Mouse (Mus musculus) ES-E14 (cell line): Measurements from ENCODE around the gene Napa. TPM values are rescaled to one million over a fixed set of nuclear protein-coding genes. Genes with fewer than 3 reads are reported as not detected.
A peak's percentile ranks its signal among the peaks of the same experiment; 100 is the strongest.

Experiments
- DNase-seq: peaks from one replicate; pipeline ENCODE4 v3.0.0-alpha.2; 2013; ENCODE audit warnings: low read depth, low spot score
- H3K27ac ChIP-seq: 2 replicates; pipeline ENCODE4 v1.5.1; 2012; ENCODE audit warnings: low read depth, mild to moderate bottlenecking, low read length, moderate library complexity, mixed read lengths; ENCODE audit not compliant: poor library complexity, insufficient read depth, severe bottlenecking
- H3K36me3 ChIP-seq: 2 replicates; pipeline ENCODE4 v1.6.1; 2012; ENCODE audit warnings: mild to moderate bottlenecking, low read length, moderate library complexity, mixed read lengths; ENCODE audit not compliant: control insufficient read depth, poor library complexity, insufficient read depth, severe bottlenecking
- H3K4me1 ChIP-seq, 2 experiments: fragments of 150-350 bp in 1 of 2; sonication (generic) in 1 of 2; 2 replicates each; pipeline ENCODE4 v1.6.1; 2012; ENCODE audit warnings: low read length in 2 of 2, mild to moderate bottlenecking in 1 of 2, mixed read lengths in 1 of 2; ENCODE audit not compliant: control insufficient read depth in 2 of 2, insufficient read depth in 2 of 2, poor library complexity in 1 of 2
- H3K4me3 ChIP-seq, 2 experiments: fragments of 150-350 bp in 1 of 2; sonication (generic) in 1 of 2; 2 replicates each; pipeline ENCODE4 v1.5.1; 2012; ENCODE audit warnings: low read length in 2 of 2, low read depth in 1 of 2, mild to moderate bottlenecking in 1 of 2, mixed read lengths in 1 of 2; ENCODE audit not compliant: insufficient read depth in 1 of 2, poor library complexity in 1 of 2, severe bottlenecking in 1 of 2
- H3K9ac ChIP-seq: 2 replicates; pipeline ENCODE4 v1.6.1; 2012; ENCODE audit warnings: low read depth, mild to moderate bottlenecking, low read length, mixed read lengths; ENCODE audit not compliant: poor library complexity, insufficient read depth, severe bottlenecking
- H3K9me3 ChIP-seq: fragments of 150-350 bp; sonication (generic); 2 replicates; pipeline ENCODE4 v1.6.1; 2012; ENCODE audit warnings: low read depth, mild to moderate bottlenecking, low read length; ENCODE audit not compliant: control insufficient read depth, insufficient read depth
- CHD2 ChIP-seq: IDR thresholded peaks from 2 replicates; pipeline ENCODE4 v1.6.1; 2014; ENCODE audit warnings: mild to moderate bottlenecking, low read depth, low read length, inconsistent platforms
- HCFC1 ChIP-seq: IDR thresholded peaks from 2 replicates; pipeline ENCODE4 v1.6.1; 2012; ENCODE audit warnings: low read length, inconsistent platforms, borderline replicate concordance; ENCODE audit not compliant: insufficient read depth
- MAFK ChIP-seq: IDR thresholded peaks from 2 replicates; pipeline ENCODE4 v1.6.1; 2014; ENCODE audit warnings: mild to moderate bottlenecking, low read depth, low read length, inconsistent platforms; ENCODE audit not compliant: insufficient read depth
- ZC3H11A ChIP-seq: IDR thresholded peaks from 2 replicates; pipeline ENCODE4 v1.6.1; 2012; ENCODE audit warnings: low read depth, mild to moderate bottlenecking, inconsistent platforms, low read length, borderline replicate concordance
- ZNF384 ChIP-seq: IDR thresholded peaks from 2 replicates; pipeline ENCODE4 v1.6.1; 2012; ENCODE audit warnings: low read depth, low read length, inconsistent platforms
- in situ Hi-C, 2 experiments: fragments of 600-800 bp; cut with MboI; formaldehyde crosslinking; loops; one replicate each; pipeline ENCODE4 v1.15.1; 2025; ENCODE audit warnings: low sequenced_read_pairs in 2 of 2, inconsistent platforms in 1 of 2; ENCODE audit not compliant: unreplicated experiment in 2 of 2
- total RNA-seq: library from RNA; depleted of rRNA; stranded (reverse); fragments of 300-350 nt; gene quantifications from 2 replicates; pipeline ENCODE4 v1.2.3, GENCODE M21; 2012

The Napa gene
- total RNA-seq, 1 experiment: 103 TPM

- no peak overlapping the region for H3K9ac ChIP-seq
- no peak overlapping the region for H3K4me3 ChIP-seq
- H3K36me3 ChIP-seq: no peaks in the 10 kb centered on the region
- H3K27ac ChIP-seq: no peak overlapping the region
- TF ChIP-seq ZC3H11A: no peak
- TF ChIP-seq MAFK: no peak
- TF ChIP-seq ZNF384: no peak
- TF ChIP-seq CHD2: no peak
- TF ChIP-seq HCFC1: no peak
- no peaks in the 10 kb centered on the region for H3K9me3 ChIP-seq
- in situ Hi-C loops: no loop called here
- no peak for DNase-seq
- no peaks in the 10 kb centered on the region for H3K4me1 ChIP-seq
Observed at GRCm38 (mm10) chr7:16055665-16056064, 42.6 kb upstream of the Napa start.

GRCm38 (mm10) chr7:16056459-16057135 is 41.7 kb upstream of the Napa start:
- Histone ChIP-seq H3K9ac (no peak overlapping the region), H3K4me1 (peaks cover 0 to under 1% of the 10 kb centered on the region in 2 experiments; a peak in 1 of 4 replicates), H3K9me3 (no peaks in the 10 kb centered on the region), H3K36me3 (no peaks in the 10 kb centered on the region), H3K4me3 (no peak overlapping the region), H3K27ac (no peak overlapping the region)
- no peak for DNase-seq
- no peak for TF ChIP-seq CHD2
- TF ChIP-seq ZC3H11A: peak; percentile 15; the same call in 1 of the 2 replicates
- in situ Hi-C loops: no loop called here

- in situ Hi-C loops: no loop called here
- Histone ChIP-seq H3K9ac (no peak overlapping the region), H3K36me3 (no peaks in the 10 kb centered on the region), H3K9me3 (no peaks in the 10 kb centered on the region), H3K4me3 (no peak overlapping the region), H3K4me1 (peaks cover 0 to 3% of the 10 kb centered on the region in 2 experiments; a peak in 2 of 4 replicates), H3K27ac (no peak overlapping the region)
- no peak for DNase-seq
- TF ChIP-seq HCFC1: no peak
- no peak for TF ChIP-seq MAFK
- no peak for TF ChIP-seq CHD2
Observed at GRCm38 (mm10) chr7:16057136-16057534, 41.1 kb upstream of the Napa start.

GRCm38 (mm10) chr7:16061219-16062098 is 36.8 kb upstream of the Napa start, which contains the start of gene Zfp541:
TSS of gene Zfp541 (plus strand) at chr7:16061814.
- Histone ChIP-seq H3K4me3 (peak within 1 kb of the TSS; percentile 6 to 28; a peak in 1 of 4 replicates), H3K4me1 (peaks cover 0 to 3% of the 10 kb centered on the region in 2 experiments; a peak in 2 of 4 replicates), H3K9ac (no peak within 1 kb of the TSS), H3K27ac (no peak within 1 kb of the TSS), H3K36me3 (no peaks in the 10 kb centered on the region), H3K9me3 (no peaks in the 10 kb centered on the region)
- DNase-seq: no peak
- TF ChIP-seq ZC3H11A (no peak), CHD2 (no peak), MAFK (no peak)
- in situ Hi-C loops: no loop called here
